Mouse (Mus musculus) embryonic facial prominence, embryonic 15.5 days (tissue): Measurements from ENCODE around the gene Adgrb2. TPM values are rescaled to one million over a fixed set of nuclear protein-coding genes. Genes with fewer than 3 reads are reported as not detected.

ENCODE experiments used
- ATAC-seq: fragments of 200-750 bp; cut with Nextera tagmentation; 2 replicates; pipeline ENCODE4 v1.8.0; 2017; ENCODE audit warnings: low read depth, moderate TSS enrichment; ENCODE audit not compliant: insufficient number of reproducible peaks, low FRiP score, low TSS enrichment
- H3K27ac ChIP-seq: fragments of 300-500 bp; sonication (generic); replicated peaks from 2 replicates; pipeline ENCODE4 v1.5.1; 2015; ENCODE audit warnings: mild to moderate bottlenecking, inconsistent platforms
- H3K27me3 ChIP-seq: fragments of 300-500 bp; sonication (generic); 2 replicates; pipeline ENCODE4 v1.6.1; 2015; ENCODE audit warnings: inconsistent platforms
- H3K36me3 ChIP-seq: fragments of 300-500 bp; sonication (generic); 2 replicates; pipeline ENCODE4 v1.6.1; 2015; ENCODE audit warnings: mild to moderate bottlenecking, inconsistent platforms
- H3K4me1 ChIP-seq: fragments of 300-500 bp; sonication (generic); 2 replicates; pipeline ENCODE4 v1.6.1; 2015; ENCODE audit warnings: inconsistent platforms
- H3K4me2 ChIP-seq: fragments of 300-500 bp; sonication (generic); replicated peaks from 2 replicates; pipeline ENCODE4 v1.6.1; 2015; ENCODE audit warnings: mild to moderate bottlenecking, inconsistent platforms
- H3K4me3 ChIP-seq: fragments of 300-500 bp; sonication (generic); replicated peaks from 2 replicates; pipeline ENCODE4 v1.5.1; 2015; ENCODE audit warnings: mild to moderate bottlenecking, inconsistent platforms
- H3K9ac ChIP-seq: fragments of 300-500 bp; sonication (generic); 2 replicates; pipeline ENCODE4 v1.6.1; 2015; ENCODE audit warnings: inconsistent platforms
- H3K9me3 ChIP-seq: fragments of 300-500 bp; sonication (generic); replicated peaks from 2 replicates; pipeline ENCODE4 v1.6.1; 2016; ENCODE audit warnings: inconsistent platforms
- WGBS: fragments of 180-500 bp; shearing (Covaris S2); methylation state at CpG from one replicate; pipeline ENCODE4 v1.1.7; 2015; 5-methylcytosine and 5-hydroxymethylcytosine counted together
- polyA plus RNA-seq: library from polyadenylated mRNA; unstranded; fragments of >200 nt; fragmentation: Nextera tagmentation; extraction: Ambion mirVana; gene quantifications from 2 replicates; pipeline ENCODE4 v1.2.1, GENCODE M21; 2015

Gene Adgrb2
- polyA plus RNA-seq, 1 experiment from 2014 or later, result 7.0 TPM

DNA sequence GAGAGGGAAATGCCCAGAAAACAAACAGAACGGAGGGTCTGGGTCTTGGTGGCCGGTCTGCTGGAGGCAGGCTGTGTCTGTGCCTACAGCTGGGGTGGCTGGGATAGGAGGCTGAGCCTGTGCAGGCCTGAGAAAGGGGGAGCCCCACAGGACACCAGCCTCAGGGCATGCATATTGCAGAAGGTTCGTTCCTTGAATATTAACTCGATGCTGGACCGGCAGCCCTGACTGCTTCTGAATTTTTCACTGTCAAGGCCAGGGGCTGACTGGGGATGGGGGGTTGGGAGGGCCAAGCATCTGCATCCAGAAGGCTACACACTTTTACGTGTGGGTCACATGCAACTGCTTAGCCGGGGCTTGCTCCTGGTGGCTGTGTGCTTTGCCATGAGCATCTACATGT, 48.8 kb downstream of the Adgrb2 start:
- Histone ChIP-seq H3K4me1 (peaks cover 23% of the 10 kb centered on the region), H3K9me3 (no peaks in the 10 kb centered on the region), H3K27ac (no peak overlapping the region), H3K9ac (no peak overlapping the region), H3K27me3 (0 out of 2 replicates have a peak, but pooled peaks cover 11% of the 10 kb centered on the region), H3K36me3 (no peaks in the 10 kb centered on the region), H3K4me2 (no peak overlapping the region), H3K4me3 (no peak overlapping the region)
- ATAC-seq, result no peak
- WGBS, result 39% methylated on average over 7 of the region's 7 CpGs

DNA sequence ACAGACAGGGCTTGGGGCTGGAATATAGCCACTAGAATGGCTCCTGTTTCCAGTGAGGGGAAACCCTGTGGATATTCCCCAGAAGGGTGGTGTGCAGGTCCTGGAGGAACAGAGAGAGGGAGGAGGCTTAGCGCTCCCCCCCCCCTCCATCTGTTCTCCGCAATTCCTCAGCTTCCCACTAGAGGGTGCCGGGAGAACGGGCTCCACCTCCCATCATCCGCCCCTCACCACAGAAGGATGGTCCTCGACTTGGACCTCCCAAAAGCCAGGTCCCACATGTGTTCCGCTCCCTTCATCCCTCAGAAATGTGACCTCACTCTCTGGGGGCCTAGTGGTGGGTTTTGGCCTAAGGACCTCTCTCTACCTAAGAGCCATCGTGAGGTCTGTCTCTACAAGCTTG, 51.4 kb downstream of the Adgrb2 start:
- 0 out of 2 replicates have a peak, but pooled peaks cover 11% of the 10 kb centered on the region for H3K27me3 ChIP-seq
- H3K9me3 ChIP-seq, result no peaks in the 10 kb centered on the region
- H3K9ac ChIP-seq, result no peak overlapping the region
- peak overlapping the region; percentile 41 for H3K4me2 ChIP-seq
- 2% methylated on average over 7 of the region's 8 CpGs for WGBS
- ATAC-seq, result peak; percentile 30; the same call in 1 of the 2 replicates
- peak overlapping the region; percentile 82 for H3K27ac ChIP-seq
- peaks cover 27% of the 10 kb centered on the region for H3K4me1 ChIP-seq
- no peak overlapping the region for H3K4me3 ChIP-seq
- no peaks in the 10 kb centered on the region for H3K36me3 ChIP-seq

DNA sequence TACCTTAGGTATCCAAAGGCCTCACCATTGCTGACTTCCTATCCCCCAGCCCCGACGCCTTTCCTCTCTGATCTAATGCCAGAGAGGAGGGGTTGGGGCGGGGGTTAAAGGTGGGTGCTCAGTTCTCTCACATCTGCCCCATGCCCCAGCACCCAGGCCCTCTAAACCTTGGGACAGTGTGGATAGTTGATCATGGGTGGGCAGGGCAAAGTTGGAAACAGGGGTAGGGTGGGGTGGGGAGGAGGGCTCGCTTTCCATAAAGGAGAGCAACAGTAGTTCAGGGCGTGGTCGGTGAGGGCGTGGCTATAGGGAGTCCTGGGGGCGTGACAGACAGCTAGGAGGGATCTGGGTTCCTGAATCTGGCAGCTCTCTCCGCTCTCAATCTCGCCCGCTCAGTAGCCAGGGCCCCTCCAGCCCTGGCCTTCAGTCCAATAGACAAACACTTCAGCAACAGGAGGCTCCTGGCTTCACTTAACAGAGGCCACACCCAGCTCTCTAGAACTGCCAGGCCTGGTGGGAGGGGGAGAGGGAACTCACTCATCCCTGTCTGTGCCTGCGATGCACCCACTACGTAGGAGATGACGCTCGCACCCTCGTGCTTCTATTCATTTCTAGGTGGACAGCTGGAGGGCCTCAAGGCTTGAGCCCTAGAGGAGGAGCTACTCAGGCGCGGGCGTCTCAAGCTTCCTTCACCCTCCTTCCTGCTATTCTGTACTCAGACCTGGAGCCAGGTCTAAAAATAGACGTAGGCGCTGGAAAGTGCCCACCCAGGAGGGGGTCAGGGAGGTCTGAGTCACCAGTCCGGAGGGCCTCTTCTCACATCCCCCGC, 52.1 kb downstream of the Adgrb2 start:
- Histone ChIP-seq H3K4me2 (peak overlapping the region; percentile 41), H3K9me3 (no peaks in the 10 kb centered on the region), H3K9ac (no peak overlapping the region), H3K27ac (peak overlapping the region; percentile 82), H3K36me3 (no peaks in the 10 kb centered on the region), H3K4me1 (peaks cover 31% of the 10 kb centered on the region), H3K27me3 (0 out of 2 replicates have a peak, but pooled peaks cover 11% of the 10 kb centered on the region), H3K4me3 (0 out of 2 replicates have a peak overlapping the region, but pooled peaks have one; percentile 7)
- peak; percentile 76 for ATAC-seq
- 7% methylated on average over 23 of the region's 23 CpGs for WGBS

DNA sequence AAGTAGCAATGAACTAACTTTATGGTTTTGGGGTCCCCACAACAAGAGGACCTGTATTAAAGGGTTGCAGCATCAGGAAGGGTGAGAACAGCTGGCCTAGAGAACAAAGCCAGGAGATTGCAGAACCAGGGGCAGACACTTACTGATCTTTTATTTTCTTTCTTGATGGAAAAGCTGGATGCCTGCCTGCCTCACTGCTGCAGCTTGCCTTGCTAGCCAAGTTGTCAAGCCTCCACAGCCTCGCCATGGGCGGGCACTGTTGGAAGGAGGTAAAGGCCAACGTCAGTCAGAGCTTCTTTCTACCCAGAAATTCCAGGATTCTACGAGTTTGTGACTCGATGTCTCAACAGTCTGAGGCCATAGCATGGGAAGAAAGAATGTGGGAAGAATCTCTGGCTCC, 54.7 kb downstream of the Adgrb2 start:
- Histone ChIP-seq H3K4me1 (peaks cover 50% of the 10 kb centered on the region), H3K36me3 (no peaks in the 10 kb centered on the region), H3K9ac (no peak overlapping the region), H3K27ac (no peak overlapping the region), H3K4me3 (no peak overlapping the region), H3K27me3 (0 out of 2 replicates have a peak, but pooled peaks cover 6% of the 10 kb centered on the region), H3K4me2 (no peak overlapping the region), H3K9me3 (no peaks in the 10 kb centered on the region)
- 51% methylated on average over 5 of the region's 5 CpGs for WGBS
- ATAC-seq, result no peak

DNA sequence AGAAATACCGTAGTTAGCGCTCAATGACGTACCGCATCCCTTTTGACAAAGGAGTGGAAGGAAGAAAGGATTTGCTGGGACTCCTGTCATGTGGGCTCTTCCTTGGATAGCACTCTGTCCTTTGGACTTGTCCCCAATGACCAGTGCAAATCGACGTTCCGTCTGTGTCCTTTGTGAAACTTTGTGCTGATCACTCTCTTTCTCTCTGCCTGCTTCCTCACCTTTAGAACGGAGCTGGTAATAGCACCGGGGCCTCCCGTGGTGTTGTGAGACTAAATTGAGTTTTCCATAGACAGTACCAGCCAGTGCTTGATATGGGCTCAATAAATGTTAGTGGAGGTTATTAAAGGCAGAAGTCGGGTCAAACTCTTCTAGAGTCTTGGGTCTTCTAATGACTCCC, 56.4 kb downstream of the Adgrb2 start:
- H3K36me3 ChIP-seq, result no peaks in the 10 kb centered on the region
- H3K27ac ChIP-seq, result no peak overlapping the region
- no peak overlapping the region for H3K9ac ChIP-seq
- ATAC-seq, result no peak
- WGBS, result 79% methylated on average over 11 of the region's 11 CpGs
- peaks cover 64% of the 10 kb centered on the region for H3K4me1 ChIP-seq
- H3K27me3 ChIP-seq, result no peaks in the 10 kb centered on the region
- H3K4me2 ChIP-seq, result no peak overlapping the region
- H3K4me3 ChIP-seq, result no peak overlapping the region
- H3K9me3 ChIP-seq, result no peaks in the 10 kb centered on the region

DNA sequence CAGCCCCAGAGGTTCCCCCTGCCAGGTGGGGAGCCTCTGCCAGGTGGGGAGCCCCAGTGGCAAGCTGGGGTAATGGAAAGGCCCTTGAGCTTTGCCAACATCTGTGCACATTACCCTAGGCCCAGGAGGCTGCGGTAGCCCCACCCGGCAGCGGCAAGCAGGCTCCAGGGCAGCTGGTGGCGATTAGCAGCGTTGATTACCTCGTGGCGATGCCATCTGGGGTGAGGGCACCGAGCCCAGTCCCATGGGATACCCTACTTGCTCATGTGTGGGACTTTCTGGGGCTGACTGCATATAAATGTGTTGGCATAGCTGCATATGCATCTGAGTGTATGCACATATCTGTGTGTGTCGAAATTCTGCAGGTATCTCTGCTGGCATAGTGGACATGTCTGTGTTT, 59.5 kb downstream of the Adgrb2 start:
- Histone ChIP-seq H3K27me3 (no peaks in the 10 kb centered on the region), H3K4me2 (no peak overlapping the region), H3K4me3 (no peak overlapping the region), H3K27ac (peak overlapping the region; percentile 71), H3K4me1 (peaks cover 79% of the 10 kb centered on the region), H3K9ac (no peak overlapping the region), H3K9me3 (no peaks in the 10 kb centered on the region), H3K36me3 (no peaks in the 10 kb centered on the region)
- ATAC-seq, result no peak
- WGBS, result 29% methylated on average over 9 of the region's 9 CpGs

DNA sequence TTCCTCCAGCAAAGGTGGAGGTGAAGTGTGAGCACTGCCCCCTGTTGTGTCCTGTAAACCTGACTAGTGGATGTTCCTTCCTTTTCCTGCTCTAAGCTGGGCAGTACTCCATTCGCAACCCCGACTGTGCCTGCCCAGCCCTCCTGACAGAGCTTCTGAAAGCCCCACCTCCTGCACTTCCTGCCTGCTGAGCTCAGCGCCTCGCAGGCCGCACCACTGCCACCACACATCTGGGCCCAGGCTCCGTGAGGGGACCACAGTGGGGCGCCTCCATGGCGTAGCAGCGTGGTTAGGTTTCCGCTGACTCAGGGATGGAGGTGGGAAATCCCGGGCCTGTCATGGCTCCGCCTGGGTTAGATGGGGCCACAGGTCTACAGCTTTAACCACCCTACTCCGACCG, 60.9 kb downstream of the Adgrb2 start:
- Histone ChIP-seq H3K27ac (peak overlapping the region; percentile 98), H3K4me2 (peak overlapping the region; percentile 72; the same call in 1 of the 2 replicates), H3K4me3 (no peak overlapping the region), H3K9ac (no peak overlapping the region), H3K27me3 (no peaks in the 10 kb centered on the region), H3K9me3 (no peaks in the 10 kb centered on the region), H3K4me1 (peaks cover 89% of the 10 kb centered on the region), H3K36me3 (no peaks in the 10 kb centered on the region)
- peak; percentile 22; the same call in 1 of the 2 replicates for ATAC-seq
- whole genome bisulfite sequencing, result 19% methylated on average over 14 of the region's 14 CpGs

DNA sequence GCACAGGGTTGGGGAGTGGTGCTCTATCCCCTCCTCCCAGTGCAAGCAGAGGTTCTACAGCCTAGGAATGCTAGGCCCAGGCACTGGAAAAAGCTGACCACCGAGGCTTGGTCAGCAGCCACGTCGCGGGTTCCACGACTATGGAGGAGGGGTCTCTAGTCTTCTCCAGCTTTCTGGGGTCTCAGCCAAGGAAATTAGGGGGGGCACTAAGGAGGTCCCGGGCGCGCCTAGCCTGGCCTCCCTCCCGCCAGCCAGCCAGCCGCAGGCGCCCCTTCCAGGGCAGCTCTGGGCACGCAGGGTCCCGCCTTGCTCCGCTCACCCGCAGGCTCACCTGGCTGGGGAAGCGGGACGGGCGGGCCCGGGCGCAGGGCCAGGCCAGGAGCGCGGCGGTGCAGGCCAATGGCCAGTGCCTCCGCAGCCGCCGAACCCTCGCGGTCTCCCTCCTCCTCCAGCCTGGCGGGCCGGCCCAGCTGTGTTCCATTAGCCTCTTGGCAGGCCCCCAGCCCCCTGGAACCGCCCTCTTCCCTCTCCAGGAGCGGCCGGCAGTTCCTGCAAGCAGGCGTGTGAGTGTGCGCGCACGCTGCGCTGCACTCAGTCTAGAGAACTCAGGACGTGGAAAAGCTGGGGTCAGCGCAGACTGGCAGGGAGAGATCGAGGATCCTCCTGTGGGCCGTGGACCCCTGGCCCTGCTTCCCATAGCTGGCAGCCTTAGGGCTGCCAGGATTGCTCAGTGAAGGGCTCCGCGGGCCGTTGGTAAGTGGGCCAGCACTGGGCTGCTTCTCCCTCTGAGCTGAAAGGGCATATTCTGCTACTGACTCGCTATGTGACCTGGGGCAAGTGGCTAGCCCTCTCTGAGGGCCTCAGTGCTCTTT, 62.9 kb downstream of the Adgrb2 start, which contains the start of gene Col16a1:
TSS of gene Col16a1 (plus strand) at position 510 of the 872 bp plus-strand sequence.
- WGBS, result 1% methylated on average over 44 of the region's 46 CpGs
- peak; percentile 92 for ATAC-seq
- H3K4me1 ChIP-seq, result peaks cover 86% of the 10 kb centered on the region
- peak within 1 kb of the TSS; percentile 72 for H3K4me2 ChIP-seq
- peak within 1 kb of the TSS; percentile 54 for H3K9ac ChIP-seq
- H3K27me3 ChIP-seq, result no peaks in the 10 kb centered on the region
- no peaks in the 10 kb centered on the region for H3K9me3 ChIP-seq
- H3K27ac ChIP-seq, result peak within 1 kb of the TSS; percentile 98
- peaks cover 12% of the 10 kb centered on the region; the same call in 1 of the 2 replicates for H3K36me3 ChIP-seq
- H3K4me3 ChIP-seq, result peak within 1 kb of the TSS; percentile 54

DNA sequence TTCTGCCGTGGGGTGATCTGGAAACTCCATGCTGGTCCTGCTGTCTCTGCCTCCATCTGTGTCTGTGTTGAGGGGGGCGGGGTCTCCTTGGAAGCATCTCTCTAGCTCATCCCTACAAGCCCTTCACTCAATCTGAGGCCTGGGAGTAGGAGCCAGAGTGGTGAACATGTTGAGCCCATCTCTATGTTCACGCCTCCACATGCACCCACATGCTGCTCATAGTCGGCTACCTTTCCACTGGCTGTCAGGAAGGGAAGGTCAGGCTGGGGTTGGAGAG, 63.5 kb downstream of the Adgrb2 start:
- peak overlapping the region; percentile 72 for H3K4me2 ChIP-seq
- H3K9ac ChIP-seq, result peak overlapping the region; percentile 54
- H3K4me1 ChIP-seq, result peaks cover 81% of the 10 kb centered on the region
- H3K36me3 ChIP-seq, result peaks cover 17% of the 10 kb centered on the region
- peak overlapping the region; percentile 98 for H3K27ac ChIP-seq
- no peaks in the 10 kb centered on the region for H3K27me3 ChIP-seq
- H3K9me3 ChIP-seq, result no peaks in the 10 kb centered on the region
- peak overlapping the region; percentile 54 for H3K4me3 ChIP-seq
- ATAC-seq, result no peak
- WGBS, result 23% methylated on average over 4 of the region's 4 CpGs

DNA sequence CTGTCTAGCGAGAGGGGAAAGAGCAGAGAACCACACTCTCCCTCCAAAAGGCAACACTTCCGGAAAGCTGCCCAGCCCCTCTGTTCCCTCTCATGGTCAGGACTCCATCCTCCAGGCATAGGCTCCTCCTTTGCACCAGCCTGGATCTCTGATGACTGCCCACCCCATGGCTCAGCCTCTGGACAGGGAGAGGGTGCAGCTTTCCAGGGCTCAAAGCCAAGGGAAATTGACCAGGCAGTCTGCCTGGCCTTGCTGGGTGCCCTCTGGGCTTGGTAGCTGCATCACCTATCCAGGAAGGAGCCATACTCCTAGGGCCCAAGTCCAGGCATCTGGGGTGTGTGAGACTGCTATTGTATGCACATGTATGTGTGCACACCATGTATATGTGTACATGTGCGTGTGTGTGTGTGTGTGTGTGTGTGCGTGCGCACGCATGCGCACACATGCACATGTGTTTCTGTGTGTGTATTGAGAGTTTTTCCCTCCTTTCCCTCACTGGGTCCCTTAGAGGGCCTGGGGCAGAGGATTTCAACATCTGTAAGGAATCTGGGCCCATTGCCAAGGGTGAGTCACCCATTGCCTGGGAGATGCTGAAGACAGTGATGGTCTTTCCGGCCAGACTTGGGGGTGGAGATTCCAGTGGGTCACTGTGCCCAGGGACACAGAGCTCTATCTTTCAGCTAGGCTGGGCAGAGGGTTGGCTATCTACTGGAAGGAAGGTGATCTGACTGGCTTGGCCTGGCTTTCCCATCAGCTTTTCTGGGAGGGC, 65.6 kb downstream of the Adgrb2 start:
- peaks cover 71% of the 10 kb centered on the region for H3K4me1 ChIP-seq
- H3K36me3 ChIP-seq, result peaks cover 35% of the 10 kb centered on the region
- ATAC-seq, result no peak
- H3K9ac ChIP-seq, result no peak overlapping the region
- H3K27ac ChIP-seq, result peak overlapping the region; percentile 98
- peak overlapping the region; percentile 54 for H3K4me3 ChIP-seq
- H3K4me2 ChIP-seq, result peak overlapping the region; percentile 72
- no peaks in the 10 kb centered on the region for H3K9me3 ChIP-seq
- 58% methylated on average over 8 of the region's 8 CpGs for WGBS
- no peaks in the 10 kb centered on the region for H3K27me3 ChIP-seq

DNA sequence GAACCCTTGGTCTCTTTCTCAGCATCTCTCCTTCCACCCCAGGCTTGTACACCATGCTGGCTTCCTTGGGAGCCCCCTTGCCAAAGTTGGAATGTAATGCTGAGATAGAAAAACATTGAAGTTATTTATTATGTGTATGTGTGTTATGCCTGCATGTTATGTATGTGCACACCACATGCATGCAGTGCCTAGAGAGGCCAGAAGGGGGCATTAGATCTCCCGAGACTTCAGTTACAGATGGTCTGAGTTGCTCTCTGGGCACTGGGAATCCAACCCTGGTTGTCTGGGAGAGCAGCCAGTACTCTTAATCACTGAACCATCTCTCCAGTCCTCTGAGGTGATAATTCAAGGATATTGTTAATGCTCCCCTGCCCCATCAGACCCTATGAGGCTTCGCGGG, 67.6 kb downstream of the Adgrb2 start:
- H3K27ac ChIP-seq, result no peak overlapping the region
- no peak overlapping the region for H3K9ac ChIP-seq
- H3K4me1 ChIP-seq, result peaks cover 52% of the 10 kb centered on the region
- H3K36me3 ChIP-seq, result peaks cover 49% of the 10 kb centered on the region
- no peak overlapping the region for H3K4me3 ChIP-seq
- ATAC-seq, result no peak
- WGBS, result 93% methylated on average over 3 of the region's 3 CpGs
- H3K27me3 ChIP-seq, result no peaks in the 10 kb centered on the region
- no peaks in the 10 kb centered on the region for H3K9me3 ChIP-seq
- no peak overlapping the region for H3K4me2 ChIP-seq
